Comparison of ENCODE assay signal across 9 mouse cellular contexts in the genomic region with DNA sequence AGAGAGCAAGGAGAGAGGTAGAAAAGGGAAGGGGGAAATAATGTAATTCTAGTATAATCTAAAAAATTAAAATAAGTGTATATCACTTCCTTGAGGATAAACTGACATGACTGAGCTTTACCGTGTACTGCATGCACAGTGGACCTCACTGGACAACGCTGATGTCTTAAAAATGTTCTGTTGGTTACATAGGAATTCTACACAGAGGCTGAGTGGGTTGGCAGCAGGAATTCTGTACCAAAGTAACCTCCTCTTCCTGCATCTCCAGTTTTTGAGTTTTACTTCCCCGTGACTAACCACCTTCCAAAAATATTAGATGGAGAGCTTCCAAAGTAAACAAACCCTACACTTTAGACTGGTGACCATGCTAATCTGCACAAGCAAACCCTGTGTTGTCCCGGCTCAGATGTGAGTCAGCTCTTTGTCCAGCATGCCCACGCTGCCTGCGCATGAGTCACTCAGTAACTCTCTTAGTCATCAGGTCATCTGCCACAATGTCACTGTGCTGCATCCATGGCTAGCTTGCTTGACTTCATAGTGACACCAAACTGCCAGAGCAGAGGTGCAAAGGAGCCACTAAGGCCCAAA.
DNase-seq lines count a peak whose midpoint lies in the region; ATAC-seq lines count a peak whose summit lies in the region.
"Had no signal": no experiment of that assay in that cellular context is flagged by ENCODE, and none has a peak within 500 bp of the region (broad histone marks: within the 10 kb centered on the region; RNA-seq: fewer than 3 reads in every experiment).

No protein-coding gene starts in this region.

- no peak overlapping the region for H3K4me3 ChIP-seq in stomach, embryonic 16.5 days (replicated peaks; ENCODE audit: low read length)
- H3K4me3 ChIP-seq: embryonic facial prominence, embryonic 12.5 days had no signal

- peak; percentile 56 to 66 for DNase-seq in frontal cortex, adult 2 months (ENCODE audit: extremely low spot score in 1 of 2, low spot score in 1 of 2)
- no peak for DNase-seq in frontal cortex, postnatal 10 days (ENCODE audit: low spot score in 2 of 2)
- peak; percentile 6 for DNase-seq in ovary, postnatal 36 days (ENCODE audit: low spot score)
- DNase-seq in ovary, postnatal 14 days (ENCODE audit: low spot score), result no peak
- peak; percentile 26 for DNase-seq in kidney, postnatal 10 days
- DNase-seq in thymus, postnatal 10 days (ENCODE audit: low spot score in 2 of 2), result no peak
- DNase-seq in testis, postnatal 10 days (ENCODE audit: low spot score), result no peak

- no peak overlapping the region for H3K9ac ChIP-seq in stomach, embryonic 16.5 days (ENCODE audit: low read length)
- H3K9ac ChIP-seq: embryonic facial prominence, embryonic 12.5 days had no signal

- H3K9me3 ChIP-seq in stomach, embryonic 16.5 days (replicated peaks; ENCODE audit: control insufficient read depth, low read length), result no peaks in the 10 kb centered on the region
- H3K9me3 ChIP-seq: embryonic facial prominence, embryonic 12.5 days had no signal

- no peaks in the 10 kb centered on the region for H3K36me3 ChIP-seq in stomach, embryonic 16.5 days (ENCODE audit: control insufficient read depth, insufficient read depth, low read length)
- H3K36me3 ChIP-seq: embryonic facial prominence, embryonic 12.5 days had no signal

- no peaks in the 10 kb centered on the region for H3K27me3 ChIP-seq in stomach, embryonic 16.5 days (ENCODE audit: control insufficient read depth, insufficient read depth, low read length)
- H3K27me3 ChIP-seq: embryonic facial prominence, embryonic 12.5 days had no signal

- H3K4me1 ChIP-seq in stomach, embryonic 16.5 days (ENCODE audit: control insufficient read depth, insufficient read depth, low read length), result no peaks in the 10 kb centered on the region
- H3K4me1 ChIP-seq: embryonic facial prominence, embryonic 12.5 days had no signal

- 54% methylated on average over 6 of the region's 6 CpGs for WGBS in stomach, embryonic 16.5 days

- H3K4me2 ChIP-seq in stomach, embryonic 16.5 days (ENCODE audit: low read depth, low read length), result no peak overlapping the region
- H3K4me2 ChIP-seq: embryonic facial prominence, embryonic 12.5 days had no signal

- peak; percentile 92 for ATAC-seq in stomach, embryonic 16.5 days (ENCODE audit: insufficient read depth, low FRiP score)

- no peak overlapping the region for H3K27ac ChIP-seq in stomach, embryonic 16.5 days (ENCODE audit: low read length)
- H3K27ac ChIP-seq: embryonic facial prominence, embryonic 12.5 days had no signal

Comparison
In these comparisons a context has a peak if more than half of its experiments do, and no peak if none do; other contexts are left out.
1. DNase-seq: peak in frontal cortex, adult 2 months (2 of 2), ovary, postnatal 36 days (single experiment) and kidney, postnatal 10 days (single experiment); none in frontal cortex, postnatal 10 days (0 of 2), ovary, postnatal 14 days (single experiment), thymus, postnatal 10 days (0 of 2) and testis, postnatal 10 days (single experiment).